Mouse (Mus musculus): ENCODE data around the gene Scnm1.

DNA sequence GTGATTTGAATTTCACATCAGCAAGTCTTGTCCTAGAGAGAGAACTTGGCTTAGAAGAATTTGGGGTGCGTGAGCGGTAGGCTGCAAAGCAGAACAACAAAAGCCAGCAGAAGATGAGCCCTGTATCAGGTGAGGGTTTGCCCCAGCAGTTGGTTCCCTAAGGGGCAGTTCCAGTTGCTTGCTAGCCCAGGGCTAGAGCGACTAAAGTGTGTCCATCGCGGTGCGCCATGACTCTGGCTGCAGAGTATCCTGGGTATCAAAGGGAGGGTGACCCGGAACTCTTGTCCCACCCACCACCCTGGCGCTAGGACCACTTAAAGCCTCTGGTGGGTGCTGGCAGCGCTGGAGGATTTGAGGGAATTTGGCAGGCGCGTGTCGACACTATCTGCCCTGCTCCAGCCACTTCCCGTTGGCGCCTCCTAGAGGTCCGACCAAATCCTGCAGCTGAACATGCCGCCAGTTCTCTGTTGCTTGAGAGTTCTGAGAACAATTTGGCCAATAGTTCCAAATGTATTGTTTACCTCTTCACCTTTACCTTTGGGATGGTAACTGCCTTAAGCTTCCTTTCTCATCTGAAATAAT is 40.3 kb upstream of the Scnm1 start:
- no peak for TF ChIP-seq TCF12 (IDR thresholded peaks at IDR 0.05; ENCODE audit: insufficient read depth, poor library complexity, severe bottlenecking)
- no peak for TF ChIP-seq POLR2A (IDR thresholded peaks at IDR 0.05; ENCODE audit: insufficient read length, low read depth)
- TF ChIP-seq E2F4 (IDR thresholded peaks at IDR 0.05; ENCODE audit: insufficient read depth), result no peak
- TF ChIP-seq POLR2AphosphoS2 (IDR thresholded peaks at IDR 0.05; ENCODE audit: insufficient read length, low read depth), result no peak
- no peak for TF ChIP-seq USF1 (IDR thresholded peaks at IDR 0.05; ENCODE audit: low read depth)

Measured in myocyte (in vitro differentiated cells).